Mouse (Mus musculus): ENCODE measurements around the gene Mpp6. TPM values are rescaled to one million over a fixed set of nuclear protein-coding genes. Genes with fewer than 3 reads are reported as not detected.

Mpp6 gene
- total RNA-seq, 2 experiments from 2014 or later = 148 to 154 TPM

- DNase-seq = no peak
Measured at GRCm38 (mm10) chr6:50146158-50146557, 36.1 kb downstream of the Mpp6 start.

GRCm38 (mm10) chr6:50149378-50149777 is 39.3 kb downstream of the Mpp6 start:
- DNase-seq = no peak

- DNase-seq = no peak
Measured at GRCm38 (mm10) chr6:50159842-50160241, 49.8 kb downstream of the Mpp6 start.

GRCm38 (mm10) chr6:50163013-50163412 is 53.0 kb downstream of the Mpp6 start:
- DNase-seq = no peak

- DNase-seq = no peak
Measured at GRCm38 (mm10) chr6:50168821-50169220, 58.8 kb downstream of the Mpp6 start.

GRCm38 (mm10) chr6:50169771-50170170 is 59.7 kb downstream of the Mpp6 start:
- DNase-seq = no peak

- no peak for DNase-seq
Measured at GRCm38 (mm10) chr6:50175736-50176135, 65.7 kb downstream of the Mpp6 start.

- no peak for DNase-seq
Measured at GRCm38 (mm10) chr6:50180189-50180588, 70.1 kb downstream of the Mpp6 start.

- DNase-seq = no peak
Measured at GRCm38 (mm10) chr6:50187955-50188354, 77.9 kb downstream of the Mpp6 start.

GRCm38 (mm10) chr6:50189376-50189775 is 79.3 kb downstream of the Mpp6 start:
- DNase-seq = no peak

GRCm38 (mm10) chr6:50191605-50192004 is 81.6 kb downstream of the Mpp6 start:
- no peak for DNase-seq

GRCm38 (mm10) chr6:50192169-50192568 is 82.1 kb downstream of the Mpp6 start:
- DNase-seq = no peak

GRCm38 (mm10) chr6:50192822-50193221 is 82.8 kb downstream of the Mpp6 start:
- no peak for DNase-seq

- no peak for DNase-seq
Measured at GRCm38 (mm10) chr6:50193851-50194250, 83.8 kb downstream of the Mpp6 start.

- DNase-seq = no peak
Measured at GRCm38 (mm10) chr6:50204356-50204755, 94.3 kb downstream of the Mpp6 start.

- DNase-seq = no peak
Measured at GRCm38 (mm10) chr6:50205093-50205492, 95.1 kb downstream of the Mpp6 start.

GRCm38 (mm10) chr6:50214711-50215372 is 104.8 kb downstream of the Mpp6 start:
- no peak for DNase-seq

GRCm38 (mm10) chr6:50215373-50215745 is 105.3 kb downstream of the Mpp6 start:
- no peak for DNase-seq

GRCm38 (mm10) chr6:50215986-50216385 is 105.9 kb downstream of the Mpp6 start:
- DNase-seq = no peak

GRCm38 (mm10) chr6:50218628-50219027 is 108.6 kb downstream of the Mpp6 start:
- no peak for DNase-seq

- no peak for DNase-seq
Measured at GRCm38 (mm10) chr6:50219066-50219465, 109.0 kb downstream of the Mpp6 start.

- peak; percentile 54 for DNase-seq
Measured at GRCm38 (mm10) chr6:50220863-50221262, 110.8 kb downstream of the Mpp6 start.

- no peak for DNase-seq
Measured at GRCm38 (mm10) chr6:50222351-50222750, 112.3 kb downstream of the Mpp6 start.

- no peak for DNase-seq
Measured at GRCm38 (mm10) chr6:50222986-50223385, 112.9 kb downstream of the Mpp6 start.

GRCm38 (mm10) chr6:50223606-50224005 is 113.6 kb downstream of the Mpp6 start:
- DNase-seq = no peak

Data from gastrocnemius, postnatal 10 days (tissue).